Mouse (Mus musculus): ENCODE results near the gene Wap. TPM values are rescaled to one million over a fixed set of nuclear protein-coding genes. Genes with fewer than 3 reads are reported as not detected.

Gene Wap
- not detected for total RNA-seq (2023)

DNA sequence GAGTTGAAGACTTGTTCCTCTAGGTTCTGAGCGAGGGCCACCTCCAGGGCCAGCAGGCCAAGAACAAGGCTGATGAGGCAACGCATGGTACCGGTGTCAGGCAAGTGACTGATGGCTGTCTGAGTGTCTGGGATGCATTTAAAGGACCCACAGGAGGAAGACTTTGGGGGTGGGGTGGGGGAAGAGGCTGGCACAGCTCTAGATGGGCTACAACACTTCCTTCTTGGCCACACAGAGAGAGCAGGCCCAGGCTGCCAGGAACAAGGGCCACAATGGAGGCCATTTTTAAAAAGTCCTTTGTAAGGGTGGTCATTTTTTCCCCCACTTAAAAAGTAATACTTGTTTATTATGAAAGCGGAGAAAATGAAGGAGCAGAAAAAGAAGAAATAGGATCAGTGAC is at the start of gene Wap:
TSS of gene Wap (minus strand) at position 101 of the 400 bp plus-strand sequence.

DNA sequence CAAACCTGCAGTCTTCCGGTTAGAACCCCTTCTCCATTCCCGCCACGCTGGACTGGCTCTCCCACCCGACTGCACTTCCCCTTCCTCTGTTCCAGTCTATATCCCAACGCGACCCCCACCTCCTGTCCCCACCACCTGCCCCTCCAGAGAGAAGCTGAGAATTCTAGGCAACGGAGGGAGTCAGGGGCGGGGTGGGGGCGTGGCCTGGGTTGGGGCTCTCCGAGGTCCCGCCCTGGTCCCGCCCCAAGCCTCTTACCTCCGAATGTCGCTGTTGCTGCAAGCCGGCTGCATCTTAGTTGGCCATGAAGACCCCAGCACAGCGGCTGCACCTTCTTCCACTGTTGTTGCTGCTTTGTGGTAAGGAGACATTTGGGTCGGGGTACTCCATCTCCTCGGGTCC is 19.8 kb upstream of the Wap start, which contains the start of gene Ramp3:
TSS of gene Ramp3 (plus strand) at position 251 of the 400 bp plus-strand sequence.

DNA sequence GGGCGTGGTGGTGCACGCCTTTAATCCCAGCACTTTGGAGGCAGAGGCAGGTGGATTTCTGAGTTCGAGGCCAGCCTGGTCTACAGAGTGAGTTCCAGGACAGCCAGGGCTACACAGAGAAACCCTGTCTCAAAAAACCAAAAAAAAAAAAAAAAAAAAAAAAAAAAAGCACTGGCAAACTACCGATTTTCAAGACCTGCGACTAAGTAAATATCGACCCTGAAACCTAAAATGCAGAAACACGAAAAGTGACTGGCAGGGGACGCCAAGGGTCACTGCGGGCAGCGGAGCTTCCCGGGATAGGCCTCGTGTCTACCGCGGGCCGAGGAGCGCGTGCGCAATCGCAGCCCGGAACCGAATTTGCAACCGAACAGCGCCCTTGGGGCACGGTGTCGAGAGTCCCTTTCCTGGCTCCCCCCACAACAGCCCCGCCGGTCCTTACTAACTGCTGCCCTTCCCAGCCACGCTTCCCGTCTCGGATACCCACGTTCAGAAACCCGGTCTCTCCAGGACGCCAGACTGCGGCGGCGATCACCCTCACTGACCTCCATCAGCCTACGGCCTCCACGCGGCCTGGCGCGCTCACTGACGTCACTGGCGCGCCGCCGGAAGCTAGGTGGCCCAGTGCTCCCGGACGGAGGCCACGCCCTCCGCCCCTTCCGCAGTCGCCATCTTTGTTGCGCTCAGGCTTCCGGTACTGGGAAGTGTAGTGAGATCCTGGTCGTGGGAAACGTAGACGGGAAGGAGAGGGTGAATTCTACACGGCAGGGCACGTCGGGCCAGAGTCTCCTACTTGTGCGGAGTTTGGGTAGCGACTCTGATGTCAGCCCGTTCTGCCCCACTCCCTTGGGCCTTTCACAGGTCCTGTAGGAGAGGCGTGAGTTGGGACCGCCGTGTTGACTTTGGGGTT is 12.7 kb downstream of the Wap start, which contains the start of gene Tbrg4:
TSS of gene Tbrg4 (minus strand) at position 590 of the 910 bp plus-strand sequence.

DNA sequence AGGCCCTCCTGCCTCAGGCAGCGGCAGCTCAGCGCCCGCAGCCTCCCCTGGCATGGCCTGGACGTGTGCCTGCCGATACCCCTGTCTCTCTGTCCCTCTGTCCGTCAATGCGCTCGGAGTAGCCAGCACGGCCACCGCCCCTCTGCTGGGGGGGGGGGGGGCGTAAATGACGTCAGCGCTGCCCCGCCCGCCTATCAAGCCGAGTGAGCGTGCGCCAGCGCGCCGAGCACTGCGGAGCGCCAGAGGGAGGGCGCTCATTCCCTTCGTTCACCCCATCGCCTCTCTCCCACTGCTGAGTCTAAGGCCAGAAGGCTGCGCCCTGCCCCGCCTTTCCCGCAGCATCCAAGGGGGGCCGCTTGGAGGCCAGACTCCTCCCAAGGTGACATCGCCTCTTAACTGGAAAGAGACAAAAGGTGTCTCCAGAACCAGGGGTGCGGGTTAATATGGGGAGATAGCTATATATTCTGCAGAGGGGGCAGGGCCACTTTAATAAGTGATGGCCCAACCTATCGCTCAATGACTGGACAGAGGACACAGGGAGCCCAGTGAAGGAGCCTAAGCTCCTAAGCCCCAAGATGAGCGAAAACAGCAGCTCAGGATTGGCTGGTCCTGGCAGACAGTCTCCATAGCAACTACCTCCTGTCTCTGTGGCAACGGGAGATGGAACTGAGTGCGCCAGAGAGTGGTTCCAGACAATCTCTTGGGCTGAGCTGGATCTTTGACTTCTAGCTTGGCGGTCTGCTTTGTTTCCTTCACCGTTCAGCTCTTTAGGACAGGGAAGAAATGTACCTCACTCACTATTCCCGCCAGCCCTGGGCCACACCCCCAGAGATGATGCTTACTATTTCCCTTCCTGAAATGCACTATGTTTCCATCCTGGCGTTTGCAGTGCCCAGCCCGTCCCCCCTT is 32.7 kb downstream of the Wap start, which contains the start of gene Nacad:
TSS of gene Nacad (minus strand) at position 563 of the 909 bp plus-strand sequence.

Other genes with a start within 250 kb of the Wap start
- gene Zmiz2, start 249.6 kb downstream of the Wap start, total RNA-seq (2023), result 10 to 100 TPM; 32.7 to 38.5 TPM
- gene Ppia, start 223.2 kb downstream of the Wap start, total RNA-seq (2023), result 100 to 1,000 TPM; 810 to 938 TPM
- gene H2afv, start 194.2 kb downstream of the Wap start, total RNA-seq (2023), result 10 to 100 TPM; 82.9 to 83.6 TPM
- gene Purb, start 162.7 kb downstream of the Wap start, total RNA-seq (2023), result 10 to 100 TPM; 49.2 to 53.9 TPM
- gene Myo1g, start 117.7 kb downstream of the Wap start, total RNA-seq (2023), result 100 to 1,000 TPM; 232 to 245 TPM
- gene Ccm2, start 91.8 kb downstream of the Wap start, total RNA-seq (2023), result 100 to 1,000 TPM; 127 to 129 TPM
- gene Nacad, start 32.6 kb downstream of the Wap start, total RNA-seq (2023), result under 1 TPM; 0.16 to 0.33 TPM
- gene Tbrg4, start 12.6 kb downstream of the Wap start, total RNA-seq (2023), result 10 to 100 TPM; 55.1 to 58.0 TPM
- gene Ramp3, start 19.9 kb upstream of the Wap start, total RNA-seq (2023), result not detected
- not detected for gene Gm11983, start 199.0 kb upstream of the Wap start, total RNA-seq (2023)